Mouse (Mus musculus) MEL (cell line): ENCODE results near the gene Ehbp1. TPM values are rescaled to one million over a fixed set of nuclear protein-coding genes. Genes with fewer than 3 reads are reported as not detected.

ENCODE experiments used
- DNase-seq: peaks from one replicate; pipeline ENCODE4 v3.0.0; 2011; ENCODE audit warnings: low read depth, low spot score
- H3K27ac ChIP-seq: 2 replicates; pipeline ENCODE4 v1.5.1; 2012; ENCODE audit warnings: low read depth, mild to moderate bottlenecking, control low read depth, low read length, moderate library complexity; ENCODE audit not compliant: control insufficient read depth
- H3K27me3 ChIP-seq, 2 experiments: fragments of 150-350 bp in 1 of 2; sonication (generic) in 1 of 2; 2 replicates each; pipeline ENCODE4 v1.6.1; 2012; ENCODE audit warnings: low read length in 2 of 2, mild to moderate bottlenecking in 2 of 2, improper control_type of control experiment in 1 of 2, moderate library complexity in 1 of 2; ENCODE audit not compliant: insufficient read depth in 2 of 2, control insufficient read depth in 1 of 2
- H3K36me3 ChIP-seq, 2 experiments: 2 replicates each; pipeline ENCODE4 v1.6.1; 2012 to 2014; ENCODE audit warnings: low read length in 2 of 2, improper control_type of control experiment in 1 of 2, inconsistent platforms in 1 of 2, mild to moderate bottlenecking in 1 of 2; ENCODE audit not compliant: insufficient read depth in 2 of 2, control insufficient read depth in 1 of 2
- H3K4me1 ChIP-seq, 2 experiments: fragments of 150-350 bp in 1 of 2; sonication (generic) in 1 of 2; 2 replicates each; pipeline ENCODE4 v1.6.1; 2012; ENCODE audit warnings: low read length in 2 of 2, improper control_type of control experiment in 1 of 2, mild to moderate bottlenecking in 1 of 2; ENCODE audit not compliant: insufficient read depth in 2 of 2, control insufficient read depth in 1 of 2
- H3K4me3 ChIP-seq, 2 experiments: fragments of 150-350 bp in 1 of 2; sonication (generic) in 1 of 2; 2 replicates each; pipeline ENCODE4 v1.5.1; 2012; ENCODE audit warnings: low read depth in 2 of 2, low read length in 2 of 2, mild to moderate bottlenecking in 2 of 2, moderate library complexity in 2 of 2, control low read depth in 1 of 2, improper control_type of control experiment in 1 of 2; ENCODE audit not compliant: control insufficient read depth in 1 of 2, insufficient read depth in 1 of 2
- H3K79me2 ChIP-seq: 2 replicates; pipeline ENCODE4 v1.6.1; 2012; ENCODE audit warnings: mild to moderate bottlenecking, low read length, moderate library complexity; ENCODE audit not compliant: control insufficient read depth, poor library complexity, insufficient read depth
- H3K9ac ChIP-seq: 2 replicates; pipeline ENCODE4 v1.6.1; 2012; ENCODE audit warnings: low read depth, mild to moderate bottlenecking, control low read depth, low read length, moderate library complexity; ENCODE audit not compliant: control insufficient read depth, poor library complexity, severe bottlenecking
- H3K9me3 ChIP-seq: fragments of 150-350 bp; sonication (generic); replicated peaks from 2 replicates; pipeline ENCODE4 v1.6.1; 2012; ENCODE audit warnings: mild to moderate bottlenecking, low read length, improper control_type of control experiment, moderate library complexity; ENCODE audit not compliant: insufficient read depth
- BHLHE40 ChIP-seq: IDR thresholded peaks from 2 replicates; pipeline ENCODE4 v1.6.1; 2012; ENCODE audit warnings: low read depth, mild to moderate bottlenecking, inconsistent platforms, low read length, improper control_type of control experiment, borderline replicate concordance
- ELF1 ChIP-seq: IDR thresholded peaks from 2 replicates; pipeline ENCODE4 v1.6.1; 2014; ENCODE audit warnings: low read depth, mild to moderate bottlenecking, inconsistent platforms, low read length, improper control_type of control experiment, moderate library complexity
- GABPA ChIP-seq: IDR thresholded peaks from 2 replicates; pipeline ENCODE4 v1.6.1; 2012; ENCODE audit warnings: low read depth, mild to moderate bottlenecking, inconsistent platforms, low read length, improper control_type of control experiment, moderate library complexity
- GATA1 ChIP-seq: IDR thresholded peaks from 2 replicates; pipeline ENCODE4 v1.6.1; 2011; ENCODE audit warnings: low read depth, low read length, improper control_type of control experiment
- MAFK ChIP-seq: IDR thresholded peaks from 2 replicates; pipeline ENCODE4 v1.6.1; 2011; ENCODE audit warnings: low read depth, mild to moderate bottlenecking, low read length, improper control_type of control experiment, borderline replicate concordance
- MAX ChIP-seq: IDR thresholded peaks from 2 replicates; pipeline ENCODE4 v1.6.1; 2011; ENCODE audit warnings: low read length, improper control_type of control experiment
- MAZ ChIP-seq: IDR thresholded peaks from 2 replicates; pipeline ENCODE4 v1.6.1; 2012; ENCODE audit warnings: low read depth, mild to moderate bottlenecking, inconsistent platforms, low read length, improper control_type of control experiment
- MEF2A ChIP-seq: IDR thresholded peaks from 2 replicates; pipeline ENCODE4 v1.6.1; 2014; ENCODE audit warnings: low read depth, mild to moderate bottlenecking, inconsistent platforms, low read length, improper control_type of control experiment; ENCODE audit not compliant: poor library complexity, insufficient replicate concordance, severe bottlenecking; ENCODE audit errors: extremely low read depth
- POLR2AphosphoS5 ChIP-seq: IDR thresholded peaks from 2 replicates; pipeline ENCODE4 v1.6.1; 2012; ENCODE audit warnings: low read depth, borderline replicate concordance, mild to moderate bottlenecking, inconsistent platforms, low read length, moderate library complexity, mixed read lengths
- TBP ChIP-seq: IDR thresholded peaks from 2 replicates; pipeline ENCODE4 v1.8.0; 2011; ENCODE audit warnings: low read depth, low read length, improper control_type of control experiment
- ZC3H11A ChIP-seq: IDR thresholded peaks from 2 replicates; pipeline ENCODE4 v1.6.1; 2012; ENCODE audit warnings: low read depth, mild to moderate bottlenecking, inconsistent platforms, low read length, improper control_type of control experiment
- ZKSCAN1 ChIP-seq: IDR thresholded peaks from 2 replicates; pipeline ENCODE4 v1.6.1; 2012; ENCODE audit warnings: low read depth, mild to moderate bottlenecking, inconsistent platforms, low read length, improper control_type of control experiment, moderate library complexity
- ZMIZ1 ChIP-seq: IDR thresholded peaks from 2 replicates; pipeline ENCODE4 v1.6.1; 2012; ENCODE audit warnings: low read depth, mild to moderate bottlenecking, inconsistent platforms, low read length, improper control_type of control experiment, moderate library complexity
- ZNF384 ChIP-seq: IDR thresholded peaks from 2 replicates; pipeline ENCODE4 v1.6.1; 2012; ENCODE audit warnings: low read depth, mild to moderate bottlenecking, inconsistent platforms, low read length, improper control_type of control experiment
- polyA plus RNA-seq, 2 experiments: library from polyadenylated mRNA; stranded (reverse) in 1 of 2; unstranded in 1 of 2; fragments of >175 nt in 1 of 2; fragments of >200 nt in 1 of 2; gene quantifications; 2 replicates each; pipeline versions ENCODE4 v1.2.1 to v1.2.4; 2012; ENCODE audit warnings: low replicate concordance in 2 of 2, low read depth in 1 of 2; ENCODE audit not compliant: insufficient read length in 2 of 2, insufficient read depth in 1 of 2, missing spikeins in 1 of 2
- total RNA-seq: library from RNA; depleted of rRNA; stranded (reverse); fragments of 300-350 nt; gene quantifications from 2 replicates; pipeline ENCODE4 v1.2.3, GENCODE M21; 2012

Gene Ehbp1
- total and polyA plus RNA-seq, 3 experiments = 3.6 to 3.7 TPM; not detected in 1

DNA sequence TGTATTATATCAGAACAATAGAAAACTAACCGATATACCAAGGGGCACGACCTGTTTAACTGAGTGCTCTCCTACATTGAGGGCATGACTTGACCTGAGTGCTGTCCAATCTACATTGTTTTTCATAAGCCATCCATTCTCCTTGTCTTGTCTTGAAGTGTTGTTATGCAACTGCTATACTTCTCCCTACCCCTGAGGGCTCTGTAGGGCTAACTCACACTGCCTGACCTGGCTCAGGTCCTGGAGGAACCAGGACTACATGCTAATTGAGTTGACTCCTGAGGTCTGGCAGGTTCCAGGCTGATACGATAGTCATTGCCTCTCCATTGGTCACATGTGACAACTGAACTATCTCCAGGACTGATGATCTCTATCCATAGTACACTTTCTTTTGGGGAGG lies 26.5 kb upstream of the Ehbp1 start:
- no peak overlapping the region for H3K27ac ChIP-seq
- H3K36me3 ChIP-seq = no peaks in the 10 kb centered on the region
- TF ChIP-seq ZNF384 (no peak), MAX (no peak), GABPA (no peak), ELF1 (no peak), POLR2AphosphoS5 (no peak), MEF2A (no peak), ZC3H11A (no peak), ZKSCAN1 (no peak), MAFK (no peak), GATA1 (no peak), MAZ (no peak), BHLHE40 (no peak), ZMIZ1 (no peak)
- H3K4me1 ChIP-seq = no peaks in the 10 kb centered on the region
- H3K9me3 ChIP-seq = no peaks in the 10 kb centered on the region
- H3K9ac ChIP-seq = no peak overlapping the region
- H3K4me3 ChIP-seq = no peak overlapping the region
- H3K79me2 ChIP-seq = no peaks in the 10 kb centered on the region
- H3K27me3 ChIP-seq = peaks cover 1 to 3% of the 10 kb centered on the region in 2 experiments; a peak in 3 of 4 replicates
- no peak for DNase-seq

DNA sequence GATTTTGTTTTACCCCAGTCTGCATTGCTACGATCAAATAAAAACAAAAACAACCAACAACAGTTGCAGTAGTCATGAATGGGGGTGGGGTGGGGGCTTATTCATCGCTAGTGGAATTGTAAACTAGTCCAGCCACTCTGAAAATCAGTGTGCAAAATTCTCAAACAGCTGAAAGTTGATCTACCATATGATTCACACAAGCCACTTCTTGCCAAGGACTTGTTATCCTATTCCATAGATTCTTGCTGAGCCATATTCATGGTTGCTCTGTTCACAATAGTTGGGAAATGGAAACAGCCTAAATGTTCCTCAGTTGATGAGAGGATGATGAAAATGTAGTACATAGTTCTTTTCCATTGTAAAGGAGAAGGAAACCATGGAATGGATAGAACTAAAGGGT lies 24.4 kb upstream of the Ehbp1 start:
- Histone ChIP-seq H3K27me3 (peaks cover 0 to 3% of the 10 kb centered on the region in 2 experiments; a peak in 2 of 4 replicates), H3K4me3 (no peak overlapping the region), H3K9ac (no peak overlapping the region), H3K4me1 (no peaks in the 10 kb centered on the region), H3K27ac (no peak overlapping the region)
- DNase-seq = no peak
- TF ChIP-seq TBP = no peak
- TF ChIP-seq, all 39 proteins: peak for 0
- no peaks in the 10 kb centered on the region for H3K36me3 ChIP-seq
- no peaks in the 10 kb centered on the region for H3K9me3 ChIP-seq
- H3K79me2 ChIP-seq = no peaks in the 10 kb centered on the region

DNA sequence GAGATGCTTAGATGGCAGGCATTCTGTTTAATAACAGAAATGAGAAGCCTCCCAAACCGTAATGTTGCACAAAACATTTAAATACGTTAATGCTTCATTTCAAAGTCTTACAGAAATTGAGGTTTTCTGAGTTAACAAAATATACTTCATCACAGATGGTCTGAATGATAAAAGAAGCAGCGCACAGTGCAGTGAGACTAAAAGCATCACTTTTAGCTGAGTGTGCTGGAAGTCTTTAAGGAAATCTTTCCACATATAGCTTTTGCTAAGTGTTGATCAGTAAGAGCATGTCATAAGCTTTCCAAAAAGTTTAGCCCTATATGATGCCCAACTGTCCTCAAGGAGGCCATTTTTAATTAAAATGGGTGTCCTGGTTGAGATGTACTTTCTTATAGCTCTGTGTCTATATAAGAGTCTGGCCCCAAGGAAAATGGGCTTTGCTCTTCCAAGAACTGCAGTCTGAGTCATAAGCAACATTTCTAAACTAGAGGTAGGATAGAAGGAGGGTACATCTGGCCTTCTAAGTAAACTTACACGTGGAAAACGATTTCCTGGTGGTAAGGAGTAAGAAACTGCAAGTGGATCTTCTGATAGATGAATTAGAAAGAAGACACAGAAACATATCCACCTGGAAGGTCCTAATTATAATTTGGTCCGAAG lies 12.0 kb upstream of the Ehbp1 start:
- Histone ChIP-seq H3K4me1 (no peaks in the 10 kb centered on the region), H3K27ac (no peak overlapping the region), H3K27me3 (peaks cover 6 to 8% of the 10 kb centered on the region in 2 experiments)
- TF ChIP-seq ZC3H11A = no peak
- TF ChIP-seq, all 39 proteins: peak for 0
- Histone ChIP-seq H3K79me2 (no peaks in the 10 kb centered on the region), H3K36me3 (no peaks in the 10 kb centered on the region), H3K4me3 (no peak overlapping the region), H3K9ac (no peak overlapping the region), H3K9me3 (no peaks in the 10 kb centered on the region)
- no peak for DNase-seq
